In genomic region chr14:8111545-8111944, GRCm38 (mm10) we compare ENCODE assay signal across 14 mouse cellular contexts. TPM values are rescaled to one million over a fixed set of nuclear protein-coding genes. Genes with fewer than 3 reads are reported as not detected.
DNase-seq lines count a peak whose midpoint lies in the region; ATAC-seq lines count a peak whose summit lies in the region.
"Had no signal": no experiment of that assay in that cellular context is flagged by ENCODE, and none has a peak within 500 bp of the region (broad histone marks: within the 10 kb centered on the region; RNA-seq: fewer than 3 reads in every experiment).

No protein-coding gene starts in this region.

- H3K4me1 ChIP-seq in heart, embryonic 11.5 days (ENCODE audit: control insufficient read depth, insufficient read depth, low read length): peaks cover 6% of the 10 kb centered on the region; the same call in 1 of the 2 replicates
- H3K4me1 ChIP-seq in stomach, embryonic 14.5 days (ENCODE audit: control insufficient read depth, insufficient read depth, low read length): no peaks in the 10 kb centered on the region
- H3K4me1 ChIP-seq: embryonic facial prominence, embryonic 13.5 days; forebrain, embryonic 10.5 days had no signal

- no peak overlapping the region for H3K4me3 ChIP-seq in heart, embryonic 11.5 days (ENCODE audit: low read depth, low read length)
- H3K4me3 ChIP-seq in stomach, embryonic 14.5 days (ENCODE audit: low read depth, low read length): no peak overlapping the region
- H3K4me3 ChIP-seq: embryonic facial prominence, embryonic 13.5 days; forebrain, embryonic 10.5 days; myocyte had no signal

- 52% methylated on average over 6 of the region's 6 CpGs for WGBS in heart, embryonic 11.5 days (ENCODE audit: insufficient replicate concordance)
- WGBS in stomach, embryonic 14.5 days: 70% methylated on average over 6 of the region's 6 CpGs

- no peak overlapping the region for H3K4me2 ChIP-seq in heart, embryonic 11.5 days
- H3K4me2 ChIP-seq in stomach, embryonic 14.5 days (replicated peaks; ENCODE audit: low read depth, low read length): no peak overlapping the region
- H3K4me2 ChIP-seq: embryonic facial prominence, embryonic 13.5 days; midbrain, embryonic 11.5 days had no signal

- H3K9ac ChIP-seq in heart, embryonic 11.5 days (ENCODE audit: low read depth, low read length): no peak overlapping the region
- H3K9ac ChIP-seq in stomach, embryonic 14.5 days (replicated peaks; ENCODE audit: low read depth, low read length): no peak overlapping the region
- H3K9ac ChIP-seq: embryonic facial prominence, embryonic 13.5 days; liver, embryonic 14.5 days had no signal

- peak; percentile 63 for ATAC-seq in heart, embryonic 11.5 days (replicated peaks; ENCODE audit: insufficient number of reproducible peaks, low FRiP score, low TSS enrichment)
- ATAC-seq in stomach, embryonic 14.5 days (ENCODE audit: insufficient number of reproducible peaks, insufficient read depth, low FRiP score, low read depth): 0 out of 2 replicates have a peak, but pooled peaks have one; percentile 33
- no peak for ATAC-seq in cerebellum, adult (ENCODE audit: insufficient number of reproducible peaks, low FRiP score, low TSS enrichment)

- DNase-seq in heart, adult 9 months (ENCODE audit: low spot score in 2 of 2): no peak
- DNase-seq in kidney, adult 11 months: peak; percentile 44
- DNase-seq in kidney, postnatal 4 days: no peak
- DNase-seq in lung, postnatal 25 days (ENCODE audit: low spot score): peak; percentile 40
- DNase-seq in lung, postnatal 14 days: no peak
- DNase-seq: cerebellum, adult 11-12 months had no signal

- no peaks in the 10 kb centered on the region for H3K27me3 ChIP-seq in heart, embryonic 11.5 days (ENCODE audit: control insufficient read depth, insufficient read depth, low read length)
- no peaks in the 10 kb centered on the region for H3K27me3 ChIP-seq in stomach, embryonic 14.5 days (ENCODE audit: control insufficient read depth, insufficient read depth, low read length)
- H3K27me3 ChIP-seq: embryonic facial prominence, embryonic 13.5 days had no signal

- no peaks in the 10 kb centered on the region for H3K36me3 ChIP-seq in heart, embryonic 11.5 days (ENCODE audit: control insufficient read depth, insufficient read depth, low read length)
- no peaks in the 10 kb centered on the region for H3K36me3 ChIP-seq in stomach, embryonic 14.5 days (ENCODE audit: control insufficient read depth, insufficient read depth, low read length)
- H3K36me3 ChIP-seq: forebrain, embryonic 10.5 days had no signal

- no peaks in the 10 kb centered on the region for H3K9me3 ChIP-seq in heart, embryonic 11.5 days (replicated peaks; ENCODE audit: control insufficient read depth, low read length)
- H3K9me3 ChIP-seq in stomach, embryonic 14.5 days (ENCODE audit: control insufficient read depth, low read depth, low read length): no peaks in the 10 kb centered on the region
- H3K9me3 ChIP-seq: embryonic facial prominence, embryonic 13.5 days; forebrain, embryonic 10.5 days had no signal

- H3K27ac ChIP-seq in heart, embryonic 11.5 days (ENCODE audit: low read depth, low read length): no peak overlapping the region
- H3K27ac ChIP-seq in stomach, embryonic 14.5 days (ENCODE audit: low read length): no peak overlapping the region
- H3K27ac ChIP-seq: embryonic facial prominence, embryonic 13.5 days; forebrain, embryonic 10.5 days; liver, embryonic 14.5 days had no signal

RNA-seq across cellular contexts. Expression of gene Pxk, which starts 13.5 kb away (rescaled TPM):
- polyA plus RNA-seq in heart, embryonic 11.5 days (2014; fragmentation: Nextera tagmentation; extraction: Ambion mirVana): 26.6 and 28.8 TPM in 2 replicates
- polyA plus RNA-seq in stomach, embryonic 14.5 days (2014; fragmentation: Nextera tagmentation; extraction: Ambion mirVana): 42.8 and 47.2 TPM in 2 replicates

RNA-seq across cellular contexts. Expression of gene Rpp14, which starts 31.4 kb away (rescaled TPM):
- polyA plus RNA-seq in heart, embryonic 11.5 days (2014; fragmentation: Nextera tagmentation; extraction: Ambion mirVana): 40.0 and 43.5 TPM in 2 replicates
- polyA plus RNA-seq in stomach, embryonic 14.5 days (2014; fragmentation: Nextera tagmentation; extraction: Ambion mirVana): 57.4 and 65.0 TPM in 2 replicates

Comparison
In these comparisons a context has a peak if more than half of its experiments do, and no peak if none do; other contexts are left out.
1. DNase-seq: peak in kidney, adult 11 months (single experiment) and lung, postnatal 25 days (single experiment); none in heart, adult 9 months (0 of 2), kidney, postnatal 4 days (0 of 2) and lung, postnatal 14 days (single experiment).